Mouse (Mus musculus) kidney, postnatal 0 days (tissue): ENCODE measurements around the gene Hilpda. TPM values are rescaled to one million over a fixed set of nuclear protein-coding genes. Genes with fewer than 3 reads are reported as not detected.

Experiments
- ATAC-seq: fragments of 200-750 bp; cut with Nextera tagmentation; replicated peaks from 2 replicates; pipeline ENCODE4 v1.8.0; 2017; ENCODE audit warnings: low read depth, moderate number of reproducible peaks, moderate TSS enrichment, moderate library complexity; ENCODE audit not compliant: low FRiP score
- DNase-seq: peaks from one replicate; pipeline ENCODE4 v3.0.0-alpha.2; 2016; ENCODE audit warnings: low spot score
- H3K27ac ChIP-seq: fragments of 300-500 bp; sonication (generic); 2 replicates; pipeline ENCODE4 v1.5.1; 2014; ENCODE audit warnings: mild to moderate bottlenecking
- H3K27me3 ChIP-seq: fragments of 300-500 bp; sonication (generic); 2 replicates; pipeline ENCODE4 v1.6.1; 2014; ENCODE audit warnings: low read length, mixed read lengths; ENCODE audit not compliant: insufficient read depth
- H3K36me3 ChIP-seq: fragments of 300-500 bp; sonication (generic); 2 replicates; pipeline ENCODE4 v1.6.1; 2014; ENCODE audit warnings: low read length, mixed read lengths; ENCODE audit not compliant: insufficient read depth
- H3K4me1 ChIP-seq: fragments of 300-500 bp; sonication (generic); replicated peaks from 2 replicates; pipeline ENCODE4 v1.6.1; 2014; ENCODE audit warnings: antibody characterized with exemption, low read length, mixed read lengths; ENCODE audit not compliant: insufficient read depth
- H3K4me2 ChIP-seq: fragments of 300-500 bp; sonication (generic); 2 replicates; pipeline ENCODE4 v1.6.1; 2014; ENCODE audit warnings: mild to moderate bottlenecking, low read length, moderate library complexity, mixed read lengths
- H3K4me3 ChIP-seq: fragments of 300-500 bp; sonication (generic); replicated peaks from 2 replicates; pipeline ENCODE4 v1.5.1; 2014; ENCODE audit warnings: low read depth, low read length
- H3K9ac ChIP-seq: fragments of 300-500 bp; sonication (generic); 2 replicates; pipeline ENCODE4 v1.6.1; 2014; ENCODE audit warnings: low read depth, low read length
- H3K9me3 ChIP-seq: fragments of 300-500 bp; sonication (generic); replicated peaks from 2 replicates; pipeline ENCODE4 v1.6.1; 2016; ENCODE audit warnings: low read length, inconsistent platforms, mixed read lengths
- CTCF ChIP-seq: IDR thresholded peaks from 2 replicates; pipeline ENCODE4 v1.5.1; 2016; ENCODE audit warnings: antibody characterized with exemption, low read depth, mild to moderate bottlenecking, moderate library complexity
- whole genome bisulfite sequencing: fragments of 180-500 bp; shearing (Covaris S2); extraction: QIAGEN DNeasy Blood & Tissue Kit; methylation state at CpG from one replicate; pipeline ENCODE4 v1.1.7; 2014; 5-methylcytosine and 5-hydroxymethylcytosine counted together
- polyA plus RNA-seq: library from polyadenylated mRNA; unstranded; fragments of >200 nt; fragmentation: Nextera tagmentation; extraction: Ambion mirVana; gene quantifications from 2 replicates; pipeline ENCODE4 v1.2.1, GENCODE M21; 2015

Gene Hilpda
- polyA plus RNA-seq, 1 experiment from 2014 or later: 34.2 TPM

GRCm38 (mm10) chr6:29246585-29246984 lies 25.7 kb upstream of the Hilpda start:
- Histone ChIP-seq H3K4me2 (no peak overlapping the region), H3K27ac (no peak overlapping the region), H3K27me3 (no peaks in the 10 kb centered on the region), H3K9ac (no peak overlapping the region), H3K4me1 (no peaks in the 10 kb centered on the region), H3K36me3 (no peaks in the 10 kb centered on the region), H3K9me3 (no peaks in the 10 kb centered on the region), H3K4me3 (no peak overlapping the region)
- TF ChIP-seq CTCF: no peak
- DNase-seq (no peak), ATAC-seq (no peak)
- WGBS: 50% methylated on average over 5 of the region's 5 CpGs

- DNase-seq (no peak), ATAC-seq (no peak)
- Histone ChIP-seq H3K9me3 (no peaks in the 10 kb centered on the region), H3K4me1 (no peaks in the 10 kb centered on the region), H3K4me2 (no peak overlapping the region), H3K27ac (no peak overlapping the region), H3K4me3 (no peak overlapping the region), H3K36me3 (no peaks in the 10 kb centered on the region), H3K27me3 (no peaks in the 10 kb centered on the region), H3K9ac (no peak overlapping the region)
- 48% methylated on average over 4 of the region's 4 CpGs for WGBS
- no peak for TF ChIP-seq CTCF
Observed at GRCm38 (mm10) chr6:29247072-29247471, 25.2 kb upstream of the Hilpda start.

- WGBS: 71% methylated on average over 1 of the region's 1 CpGs
- TF ChIP-seq CTCF: no peak
- no peak for ATAC-seq
Observed at GRCm38 (mm10) chr6:29259418-29259817, 12.9 kb upstream of the Hilpda start.

GRCm38 (mm10) chr6:29261831-29262230 lies 10.5 kb upstream of the Hilpda start:
- H3K27ac ChIP-seq: no peak overlapping the region
- no peak for ATAC-seq
- H3K36me3 ChIP-seq: no peaks in the 10 kb centered on the region
- no peak overlapping the region for H3K4me2 ChIP-seq
- no peak overlapping the region for H3K9ac ChIP-seq
- WGBS: 78% methylated on average over 5 of the region's 5 CpGs
- H3K4me3 ChIP-seq: no peak overlapping the region
- H3K9me3 ChIP-seq: no peaks in the 10 kb centered on the region
- DNase-seq: no peak
- H3K27me3 ChIP-seq: no peaks in the 10 kb centered on the region
- no peak for TF ChIP-seq CTCF
- H3K4me1 ChIP-seq: no peaks in the 10 kb centered on the region

More at GRCm38 (mm10) chr6:29259418-29259817, 12.9 kb upstream of the Hilpda start:
- Histone ChIP-seq H3K4me2 (no peak overlapping the region), H3K9me3 (no peaks in the 10 kb centered on the region), H3K9ac (no peak overlapping the region), H3K4me3 (no peak overlapping the region), H3K27ac (no peak overlapping the region), H3K27me3 (no peaks in the 10 kb centered on the region), H3K4me1 (no peaks in the 10 kb centered on the region), H3K36me3 (no peaks in the 10 kb centered on the region)
- DNase-seq: no peak

GRCm38 (mm10) chr6:29263650-29264455 lies 8.4 kb upstream of the Hilpda start:
- H3K9me3 ChIP-seq: no peaks in the 10 kb centered on the region
- no peaks in the 10 kb centered on the region for H3K4me1 ChIP-seq
- no peaks in the 10 kb centered on the region for H3K27me3 ChIP-seq
- H3K9ac ChIP-seq: no peak overlapping the region
- H3K4me3 ChIP-seq: no peak overlapping the region
- no peak for ATAC-seq
- no peaks in the 10 kb centered on the region for H3K36me3 ChIP-seq
- no peak for DNase-seq
- H3K27ac ChIP-seq: no peak overlapping the region
- WGBS: 63% methylated on average over 6 of the region's 6 CpGs
- no peak overlapping the region for H3K4me2 ChIP-seq
- TF ChIP-seq CTCF: no peak

- DNase-seq: no peak
- no peak for TF ChIP-seq CTCF
- 85% methylated on average over 3 of the region's 3 CpGs for WGBS
- no peak for ATAC-seq
- Histone ChIP-seq H3K9me3 (no peaks in the 10 kb centered on the region), H3K4me2 (no peak overlapping the region), H3K36me3 (no peaks in the 10 kb centered on the region), H3K4me3 (no peak overlapping the region), H3K4me1 (no peaks in the 10 kb centered on the region), H3K27me3 (no peaks in the 10 kb centered on the region), H3K27ac (no peak overlapping the region), H3K9ac (no peak overlapping the region)
Observed at GRCm38 (mm10) chr6:29264456-29264781, 7.9 kb upstream of the Hilpda start.

- no peak overlapping the region for H3K9ac ChIP-seq
- ATAC-seq (no peak), DNase-seq (no peak)
- no peaks in the 10 kb centered on the region for H3K36me3 ChIP-seq
- H3K4me1 ChIP-seq: no peaks in the 10 kb centered on the region
- no peaks in the 10 kb centered on the region for H3K27me3 ChIP-seq
- no peaks in the 10 kb centered on the region for H3K9me3 ChIP-seq
- no peak overlapping the region for H3K27ac ChIP-seq
- H3K4me2 ChIP-seq: no peak overlapping the region
- whole genome bisulfite sequencing: 26% methylated on average over 4 of the region's 4 CpGs
- no peak overlapping the region for H3K4me3 ChIP-seq
- TF ChIP-seq CTCF: no peak
Observed at GRCm38 (mm10) chr6:29266936-29267335, 5.4 kb upstream of the Hilpda start.
